Mouse (Mus musculus) E14TG2a.4 (cell line): ENCODE measurements around the gene Gm6793.
A peak's percentile ranks its signal among the peaks of the same experiment; 100 is the strongest.

Experiments used
- CTCF ChIP-seq: conservative IDR thresholded peaks from 2 replicates; pipeline ENCODE4 v1.5.1; 2014; ENCODE audit warnings: low read length
- NANOG ChIP-seq: IDR thresholded peaks from 2 replicates; pipeline ENCODE4 v1.6.1; 2014; ENCODE audit warnings: borderline replicate concordance, low read length, mixed read lengths

- TF ChIP-seq CTCF (peak; percentile 58), NANOG (no peak)
Observed at GRCm38 (mm10) chr8:111982116-111982515, 32.7 kb downstream of the Gm6793 start.
